Mouse (Mus musculus): ENCODE data around the gene Ube2g1. TPM values are rescaled to one million over a fixed set of nuclear protein-coding genes. Genes with fewer than 3 reads are reported as not detected.
"Not testable (repeated sequence)": the region's sequence is repeated elsewhere in the genome, so short reads cannot be mapped to it uniquely, and the experiment has no call there.

The Ube2g1 gene
- polyA plus RNA-seq, 1 experiment from 2014 or later = 113 TPM

DNA sequence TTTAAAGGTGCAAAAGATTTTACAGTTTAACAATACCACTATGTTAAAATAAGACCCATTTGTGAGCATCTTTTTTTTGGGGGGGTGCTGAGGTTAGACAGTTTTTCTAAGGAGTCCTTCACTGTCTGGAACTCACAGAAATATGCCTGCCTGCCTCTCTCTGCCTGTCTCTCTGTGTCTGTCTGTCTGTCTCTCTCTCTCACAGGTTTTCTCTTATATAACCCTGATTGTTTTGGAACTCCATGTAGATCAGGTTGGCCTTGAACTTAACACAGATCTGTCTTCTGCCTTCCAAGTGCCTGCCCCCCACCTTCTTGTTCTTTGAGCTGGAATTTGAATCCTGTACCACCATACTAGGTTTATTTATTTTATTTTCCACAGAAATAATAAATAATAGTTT is 2.2 kb downstream of the Ube2g1 start:
- no peaks in the 10 kb centered on the region for H3K9me3 ChIP-seq
- H3K36me3 ChIP-seq = no peaks in the 10 kb centered on the region
- H3K27me3 ChIP-seq = no peaks in the 10 kb centered on the region
- H3K4me1 ChIP-seq = peaks cover 10% of the 10 kb centered on the region
- ATAC-seq (ENCODE audit: low FRiP score, low read depth) = no peak
- no peak overlapping the region for H3K4me3 ChIP-seq
- H3K9ac ChIP-seq (replicated peaks) = 0 out of 2 replicates have a peak overlapping the region, but pooled peaks have one; percentile 24
- no peak overlapping the region for H3K27ac ChIP-seq (replicated peaks)
- H3K4me2 ChIP-seq (replicated peaks) = peak overlapping the region; percentile 59

- H3K4me1 ChIP-seq; H3K4me2 ChIP-seq (replicated peaks); H3K4me3 ChIP-seq; H3K9me3 ChIP-seq; H3K27ac ChIP-seq (replicated peaks); H3K27me3 ChIP-seq; H3K36me3 ChIP-seq; H3K9ac ChIP-seq (replicated peaks); ATAC-seq (ENCODE audit: low FRiP score, low read depth): not testable (repeated sequence)
- 77% methylated on average over 3 of the region's 3 CpGs for WGBS
Measured at GRCm38 (mm10) chr11:72614336-72614735, 7.3 kb downstream of the Ube2g1 start.

GRCm38 (mm10) chr11:72615931-72616330 is 8.8 kb downstream of the Ube2g1 start:
- Histone ChIP-seq H3K27ac (replicated peaks) (no peak overlapping the region), H3K4me2 (replicated peaks) (no peak overlapping the region), H3K36me3 (peaks cover 8% of the 10 kb centered on the region; the same call in 1 of the 2 replicates), H3K9me3 (no peaks in the 10 kb centered on the region), H3K4me1 (no peaks in the 10 kb centered on the region), H3K27me3 (no peaks in the 10 kb centered on the region), H3K9ac (replicated peaks) (no peak overlapping the region), H3K4me3 (no peak overlapping the region)
- 84% methylated on average over 4 of the region's 4 CpGs for WGBS
- no peak for ATAC-seq (ENCODE audit: low FRiP score, low read depth)

DNA sequence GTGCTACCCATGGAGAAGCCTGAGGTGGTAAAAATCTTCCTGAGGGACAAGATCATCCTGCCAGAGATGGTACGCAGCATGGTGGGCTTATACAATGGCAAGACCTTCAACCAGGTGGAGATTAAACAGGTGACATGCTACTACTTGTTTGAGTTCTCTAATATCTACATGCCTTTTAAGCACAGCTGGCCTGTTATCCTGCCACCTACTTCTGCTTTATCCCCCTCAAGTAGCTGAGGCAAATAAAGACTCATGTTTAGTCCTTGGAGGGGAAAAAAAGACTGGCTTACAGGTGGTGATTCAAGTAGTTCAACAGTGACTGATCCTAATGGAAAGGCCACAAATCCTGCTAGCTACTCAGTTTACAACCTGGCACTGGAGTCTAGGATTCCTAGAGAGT is 11.4 kb downstream of the Ube2g1 start:
- Histone ChIP-seq H3K4me1 (no peaks in the 10 kb centered on the region), H3K4me3 (no peak overlapping the region), H3K27me3 (no peaks in the 10 kb centered on the region), H3K4me2 (replicated peaks) (no peak overlapping the region), H3K9me3 (no peaks in the 10 kb centered on the region), H3K27ac (replicated peaks) (no peak overlapping the region), H3K36me3 (peaks cover 8% of the 10 kb centered on the region; the same call in 1 of the 2 replicates), H3K9ac (replicated peaks) (no peak overlapping the region)
- 100% methylated on average over 1 of the region's 1 CpGs for WGBS
- ATAC-seq (ENCODE audit: low FRiP score, low read depth) = no peak

GRCm38 (mm10) chr11:72642730-72643129 is 35.6 kb downstream of the Ube2g1 start:
- Histone ChIP-seq H3K4me1 (0 out of 2 replicates have a peak, but pooled peaks cover 2% of the 10 kb centered on the region), H3K27ac (replicated peaks) (no peak overlapping the region), H3K9ac (replicated peaks) (no peak overlapping the region), H3K36me3 (no peaks in the 10 kb centered on the region), H3K4me2 (replicated peaks) (no peak overlapping the region), H3K27me3 (no peaks in the 10 kb centered on the region), H3K9me3 (no peaks in the 10 kb centered on the region), H3K4me3 (no peak overlapping the region)
- WGBS = 7% methylated on average over 4 of the region's 4 CpGs
- no peak for ATAC-seq (ENCODE audit: low FRiP score, low read depth)

DNA sequence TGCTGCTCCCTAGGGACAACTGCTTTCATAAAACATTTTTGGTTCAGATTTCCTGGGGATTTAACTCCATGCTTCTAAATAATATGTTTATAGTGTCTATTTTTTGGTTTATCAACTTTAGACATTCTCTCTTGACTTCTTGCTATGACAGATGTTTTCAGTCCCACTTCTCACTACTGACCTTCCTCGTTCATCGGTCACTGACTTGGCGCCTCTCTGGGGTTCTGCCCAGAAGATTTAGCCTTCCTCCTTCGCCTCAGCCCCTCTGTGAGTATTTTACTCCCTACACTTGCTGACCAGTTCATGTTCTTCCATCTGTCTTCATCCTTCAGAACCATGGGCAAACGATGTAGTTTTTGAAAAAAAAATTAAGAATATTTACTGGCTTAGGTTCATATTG is 38.3 kb downstream of the Ube2g1 start:
- 0 out of 2 replicates have a peak, but pooled peaks cover 2% of the 10 kb centered on the region for H3K4me1 ChIP-seq
- H3K4me2 ChIP-seq (replicated peaks) = no peak overlapping the region
- no peak overlapping the region for H3K27ac ChIP-seq (replicated peaks)
- H3K27me3 ChIP-seq = no peaks in the 10 kb centered on the region
- 92% methylated on average over 5 of the region's 5 CpGs for WGBS
- H3K9ac ChIP-seq (replicated peaks) = no peak overlapping the region
- H3K9me3 ChIP-seq = no peaks in the 10 kb centered on the region
- ATAC-seq (ENCODE audit: low FRiP score, low read depth) = no peak
- no peak overlapping the region for H3K4me3 ChIP-seq
- no peaks in the 10 kb centered on the region for H3K36me3 ChIP-seq

- Histone ChIP-seq H3K4me3 (no peak overlapping the region), H3K36me3 (no peaks in the 10 kb centered on the region), H3K9ac (replicated peaks) (no peak overlapping the region), H3K27me3 (no peaks in the 10 kb centered on the region), H3K9me3 (no peaks in the 10 kb centered on the region), H3K27ac (replicated peaks) (no peak overlapping the region), H3K4me2 (replicated peaks) (no peak overlapping the region), H3K4me1 (no peaks in the 10 kb centered on the region)
- no peak for ATAC-seq (ENCODE audit: low FRiP score, low read depth)
- 77% methylated on average over 2 of the region's 2 CpGs for WGBS
Measured at GRCm38 (mm10) chr11:72650347-72650746, 43.3 kb downstream of the Ube2g1 start.

- Histone ChIP-seq H3K4me1 (no peaks in the 10 kb centered on the region), H3K4me2 (replicated peaks) (no peak overlapping the region), H3K4me3 (no peak overlapping the region), H3K9me3 (no peaks in the 10 kb centered on the region), H3K27me3 (no peaks in the 10 kb centered on the region), H3K36me3 (no peaks in the 10 kb centered on the region), H3K9ac (replicated peaks) (no peak overlapping the region), H3K27ac (replicated peaks) (no peak overlapping the region)
- no peak for ATAC-seq (ENCODE audit: low FRiP score, low read depth)
Measured at GRCm38 (mm10) chr11:72659918-72660317, 52.8 kb downstream of the Ube2g1 start.

DNA sequence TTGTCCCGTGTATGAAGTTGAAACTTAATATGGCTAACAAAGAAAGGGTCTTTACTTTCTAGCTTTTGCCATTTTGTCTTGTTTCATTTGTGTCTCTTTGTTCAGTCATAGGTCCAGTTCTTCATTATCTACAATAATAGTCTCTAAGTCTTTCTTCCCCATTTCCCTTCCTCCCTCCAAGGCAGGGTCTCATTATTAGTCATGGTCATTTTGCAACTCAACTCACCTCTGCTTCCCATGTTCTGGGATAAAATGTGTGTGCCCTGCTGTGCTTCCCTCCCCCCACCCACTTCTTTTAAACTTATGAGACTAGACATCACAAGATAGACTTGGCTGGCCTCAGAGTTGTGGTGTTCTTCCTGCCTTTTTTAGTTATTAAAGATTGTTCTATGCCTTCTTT is 53.3 kb downstream of the Ube2g1 start:
- WGBS = 97% methylated on average over 1 of the region's 1 CpGs

DNA sequence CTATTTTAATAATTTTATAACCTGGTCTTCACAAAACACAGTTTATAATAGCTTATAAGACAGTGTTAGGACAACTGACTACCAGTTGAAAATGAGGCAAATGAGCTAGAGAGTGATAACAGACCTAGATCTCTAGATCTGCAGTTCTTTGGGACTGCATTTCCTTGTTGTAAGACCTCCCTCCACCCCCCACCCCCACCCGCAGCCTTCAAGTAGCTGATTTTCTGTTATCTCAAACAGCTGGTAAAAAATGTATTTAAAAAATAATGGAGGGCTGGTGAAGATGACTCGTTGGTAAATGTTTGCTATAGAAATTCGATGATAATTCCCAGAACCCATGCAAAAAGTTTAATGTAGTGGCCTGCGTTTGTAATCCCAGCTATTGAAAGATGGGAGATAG is 57.6 kb downstream of the Ube2g1 start:
- Histone ChIP-seq H3K9me3 (no peaks in the 10 kb centered on the region), H3K27ac (replicated peaks) (no peak overlapping the region), H3K36me3 (peaks cover 11% of the 10 kb centered on the region; the same call in 1 of the 2 replicates), H3K4me2 (replicated peaks) (no peak overlapping the region), H3K4me1 (no peaks in the 10 kb centered on the region), H3K9ac (replicated peaks) (no peak overlapping the region), H3K27me3 (no peaks in the 10 kb centered on the region), H3K4me3 (no peak overlapping the region)
- ATAC-seq (ENCODE audit: low FRiP score, low read depth) = no peak
- WGBS = 97% methylated on average over 4 of the region's 4 CpGs

More for the DNA sequence above, 53.3 kb downstream of the Ube2g1 start:
- H3K4me1 ChIP-seq = no peaks in the 10 kb centered on the region
- H3K9ac ChIP-seq (replicated peaks) = no peak overlapping the region
- no peaks in the 10 kb centered on the region for H3K36me3 ChIP-seq
- no peak for ATAC-seq (ENCODE audit: low FRiP score, low read depth)
- no peaks in the 10 kb centered on the region for H3K9me3 ChIP-seq
- H3K4me3 ChIP-seq = no peak overlapping the region
- no peaks in the 10 kb centered on the region for H3K27me3 ChIP-seq
- H3K27ac ChIP-seq (replicated peaks) = no peak overlapping the region
- H3K4me2 ChIP-seq (replicated peaks) = no peak overlapping the region

DNA sequence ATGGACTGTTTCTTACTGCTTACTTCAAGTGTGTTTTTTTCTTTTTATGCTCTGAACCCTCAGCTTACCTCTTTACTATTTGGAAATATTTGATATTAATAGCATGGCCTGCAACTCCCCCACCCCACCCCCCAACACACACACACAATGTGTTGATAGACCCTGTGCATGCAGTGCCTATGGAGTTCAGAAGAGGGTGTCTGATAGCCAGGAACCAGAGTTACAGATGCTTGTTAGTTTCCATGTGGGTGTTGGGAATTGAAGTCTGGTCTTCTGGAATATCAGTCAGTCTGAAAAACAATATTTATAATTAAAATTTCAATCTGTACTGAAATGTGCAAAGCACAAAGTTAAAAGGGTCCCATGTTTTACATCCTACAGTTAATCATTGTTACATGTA is 63.6 kb downstream of the Ube2g1 start:
- H3K9ac ChIP-seq (replicated peaks) = no peak overlapping the region
- no peaks in the 10 kb centered on the region for H3K27me3 ChIP-seq
- no peak overlapping the region for H3K4me2 ChIP-seq (replicated peaks)
- H3K27ac ChIP-seq (replicated peaks) = no peak overlapping the region
- no peak for ATAC-seq (ENCODE audit: low FRiP score, low read depth)
- no peaks in the 10 kb centered on the region for H3K4me1 ChIP-seq
- peaks cover 11% of the 10 kb centered on the region; the same call in 1 of the 2 replicates for H3K36me3 ChIP-seq
- H3K4me3 ChIP-seq = no peak overlapping the region
- H3K9me3 ChIP-seq = no peaks in the 10 kb centered on the region

- H3K27ac ChIP-seq (replicated peaks) = no peak overlapping the region
- no peak overlapping the region for H3K4me2 ChIP-seq (replicated peaks)
- ATAC-seq (ENCODE audit: low FRiP score, low read depth) = no peak
- H3K4me1 ChIP-seq = no peaks in the 10 kb centered on the region
- WGBS = 84% methylated on average over 6 of the region's 6 CpGs
- H3K36me3 ChIP-seq = peaks cover 8% of the 10 kb centered on the region; the same call in 1 of the 2 replicates
- H3K9me3 ChIP-seq = no peaks in the 10 kb centered on the region
- H3K27me3 ChIP-seq = no peaks in the 10 kb centered on the region
- no peak overlapping the region for H3K9ac ChIP-seq (replicated peaks)
- H3K4me3 ChIP-seq = no peak overlapping the region
Measured at GRCm38 (mm10) chr11:72671294-72671988, 64.4 kb downstream of the Ube2g1 start.

DNA sequence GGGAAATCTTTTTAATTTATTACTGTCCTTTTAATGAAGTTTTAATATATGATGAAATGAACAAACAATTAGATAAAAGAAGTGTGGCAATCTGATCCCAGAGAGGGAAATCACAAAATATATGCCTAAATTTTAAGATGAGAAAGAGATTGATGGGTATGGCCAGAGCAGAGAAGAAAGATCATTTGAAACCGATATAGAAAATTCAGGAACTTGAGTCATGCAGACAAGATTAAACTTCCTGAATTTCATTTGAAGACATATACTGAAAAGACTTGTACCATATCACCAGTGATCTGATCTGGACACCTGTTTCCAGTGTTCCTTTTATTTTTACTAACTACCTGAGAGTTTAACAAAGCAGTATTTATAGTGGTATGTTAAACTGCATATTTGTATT is 65.4 kb downstream of the Ube2g1 start:
- H3K9ac ChIP-seq (replicated peaks) = no peak overlapping the region
- no peaks in the 10 kb centered on the region for H3K27me3 ChIP-seq
- H3K4me1 ChIP-seq = no peaks in the 10 kb centered on the region
- H3K27ac ChIP-seq (replicated peaks) = no peak overlapping the region
- peaks cover 6% of the 10 kb centered on the region; the same call in 1 of the 2 replicates for H3K36me3 ChIP-seq
- no peak overlapping the region for H3K4me3 ChIP-seq
- H3K4me2 ChIP-seq (replicated peaks) = no peak overlapping the region
- ATAC-seq (ENCODE audit: low FRiP score, low read depth) = no peak
- no peaks in the 10 kb centered on the region for H3K9me3 ChIP-seq
- WGBS = 91% methylated on average over 1 of the region's 1 CpGs
